Mouse (Mus musculus) thymus, postnatal 14 days (tissue): ENCODE results near the gene Hint3.
"Not testable (repeated sequence)": the region's sequence is repeated elsewhere in the genome, so short reads cannot be mapped to it uniquely, and the experiment has no call there.

Source experiments
- DNase-seq: peaks from one replicate; pipeline ENCODE4 v3.0.0; 2021

Gene Hint3

DNA sequence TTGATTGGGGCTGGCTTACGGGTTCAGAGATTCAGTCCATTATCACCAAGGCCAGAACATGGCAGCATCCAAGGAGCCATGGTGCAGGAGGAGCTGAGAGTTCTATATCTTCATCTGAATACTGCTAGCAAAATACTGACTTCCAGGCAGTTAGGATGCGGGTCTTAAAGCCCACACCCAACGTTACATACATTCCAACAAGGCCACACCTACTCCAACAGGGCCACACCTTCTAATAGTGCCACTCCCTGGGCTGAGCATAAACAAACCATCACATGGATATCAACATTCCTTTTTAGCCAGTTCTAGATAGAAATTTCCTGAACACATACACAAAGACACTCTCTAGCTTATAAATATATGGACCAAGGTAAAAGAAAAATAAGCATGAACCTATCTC, at the start of gene Hint3:
TSS of gene Hint3 (minus strand) at position 120 of the 400 bp plus-strand sequence.
- DNase-seq = no peak

DNA sequence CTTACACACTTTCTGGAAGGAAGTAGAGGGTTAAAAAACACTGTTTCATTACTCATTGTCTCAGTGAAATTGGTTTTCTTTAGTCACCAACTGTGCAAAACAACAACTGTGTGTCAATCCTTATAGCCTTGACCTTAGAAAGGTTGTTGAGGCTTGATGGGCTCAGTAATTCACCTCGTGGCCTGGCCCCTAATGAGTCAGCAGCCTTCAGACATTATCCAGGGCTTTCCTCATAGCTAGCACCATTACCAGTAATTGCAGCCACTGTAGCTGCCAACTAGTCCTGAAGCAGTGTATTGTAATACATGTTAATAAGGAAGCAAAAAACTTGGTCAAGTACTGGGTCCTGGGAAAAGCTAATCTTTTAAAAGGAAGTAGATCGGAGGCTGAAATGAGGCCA, 48.6 kb upstream of the Hint3 start:
- DNase-seq = no peak

DNA sequence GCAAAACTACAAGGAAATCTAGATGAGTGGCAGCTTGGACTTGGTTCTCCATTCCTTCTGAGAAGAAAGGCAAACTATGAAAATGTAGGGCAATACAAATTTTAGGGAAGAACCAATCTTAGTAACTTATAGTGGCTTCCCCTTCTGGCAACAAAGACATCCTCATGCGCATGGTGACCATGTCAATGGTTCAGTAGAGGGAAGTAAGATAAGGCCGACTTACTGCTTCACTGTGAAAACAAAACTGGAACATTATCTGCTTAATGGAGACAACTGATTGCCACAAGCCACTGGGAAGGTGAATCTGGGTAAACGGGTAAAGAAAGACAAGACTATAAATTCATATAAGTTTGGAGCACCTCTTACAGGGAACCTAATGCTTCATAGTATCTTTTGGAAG, 45.4 kb upstream of the Hint3 start:
- DNase-seq = no peak

DNA sequence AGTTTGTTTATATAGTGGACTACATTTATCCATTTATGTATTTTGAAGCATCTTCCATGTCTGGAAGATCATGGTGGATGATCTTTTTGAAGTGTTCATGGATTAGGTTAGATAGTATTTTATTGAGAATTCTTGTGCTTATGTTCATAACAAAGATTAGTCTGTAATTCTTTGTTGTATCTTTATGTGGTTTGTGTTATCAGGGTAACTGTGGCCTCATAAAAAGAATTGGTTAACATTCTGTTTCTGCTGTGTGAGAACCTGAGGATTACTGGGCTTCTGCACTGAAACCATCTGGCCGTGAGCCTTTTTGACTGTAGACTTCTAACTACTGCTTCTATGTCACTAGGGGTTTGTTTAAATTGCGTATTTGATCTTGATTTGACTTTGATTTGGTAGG, 37.1 kb upstream of the Hint3 start:
- no peak for DNase-seq

DNA sequence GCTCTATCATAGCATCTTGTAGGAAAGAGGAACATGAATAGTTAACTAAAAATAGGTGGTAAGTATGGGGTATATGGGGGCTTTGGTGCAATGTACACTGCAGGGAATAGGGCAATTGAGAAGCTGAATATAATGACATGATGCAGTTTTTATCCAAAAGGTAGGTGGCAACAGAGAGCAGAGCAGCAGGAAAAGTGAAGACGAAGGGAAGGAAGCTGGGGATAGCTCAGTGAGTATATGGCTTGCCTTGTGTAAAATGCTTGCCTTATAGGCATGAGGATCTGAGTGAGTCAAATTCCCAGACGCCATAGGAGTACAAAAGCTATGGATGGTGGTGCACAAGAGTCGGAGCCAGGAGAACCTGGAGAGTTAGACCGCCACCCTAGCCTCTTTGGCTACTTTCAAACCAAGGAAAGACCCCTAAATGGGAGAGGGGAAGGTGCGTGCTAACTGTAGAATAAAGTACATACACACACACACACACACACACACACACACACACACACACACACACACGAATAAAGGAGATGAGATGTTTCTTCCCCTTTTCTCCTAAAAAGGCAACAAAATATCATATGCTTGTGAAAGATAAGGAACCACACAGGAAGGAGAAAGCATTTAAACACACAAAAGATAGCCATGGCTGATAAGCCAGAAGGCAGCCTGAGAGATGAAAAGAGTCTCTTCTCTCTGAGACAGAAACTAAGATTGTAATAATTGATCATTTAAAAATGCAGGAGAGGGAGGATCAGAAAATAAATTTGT, 31.3 kb upstream of the Hint3 start:
- no peak for DNase-seq

DNA sequence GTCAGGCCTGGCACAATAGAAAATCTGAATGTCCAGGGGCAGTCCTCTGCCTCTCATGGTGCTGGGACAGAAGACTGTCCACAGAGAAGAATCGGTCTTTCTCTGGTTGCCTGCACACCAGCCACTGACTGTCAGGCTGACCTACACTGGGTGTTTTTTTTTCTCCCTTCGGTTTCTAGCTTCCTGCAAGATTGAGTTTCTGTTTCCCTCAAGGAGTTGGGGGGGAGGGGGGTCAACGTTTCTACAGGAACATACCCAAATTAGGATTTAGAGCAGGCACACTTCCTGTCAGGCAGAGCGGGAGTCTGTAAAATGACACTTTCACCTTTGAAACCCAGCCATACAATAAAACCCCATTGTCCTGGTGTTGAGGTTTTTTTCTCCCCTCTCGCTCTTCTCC, 26.2 kb upstream of the Hint3 start:
- DNase-seq = peak; percentile 31

DNA sequence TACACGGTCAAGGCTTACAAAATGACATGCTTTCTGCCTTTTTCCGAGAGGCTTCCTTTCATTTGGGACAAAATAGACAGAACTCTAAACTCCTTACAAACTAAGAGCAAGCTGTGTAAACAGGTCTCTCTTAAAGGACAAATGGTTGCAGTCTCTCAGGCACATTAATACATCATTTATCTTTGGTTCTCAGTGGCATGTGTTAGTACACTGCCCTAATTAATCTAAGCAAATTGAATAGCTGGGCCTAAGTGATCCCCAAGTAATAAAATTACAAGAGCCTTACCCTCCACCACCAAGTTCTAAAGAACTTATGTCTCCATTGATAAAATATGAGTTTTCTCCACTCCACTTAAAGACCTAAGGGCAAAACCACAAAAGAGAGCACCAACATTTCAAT, 18.2 kb upstream of the Hint3 start:
- no peak for DNase-seq

DNA sequence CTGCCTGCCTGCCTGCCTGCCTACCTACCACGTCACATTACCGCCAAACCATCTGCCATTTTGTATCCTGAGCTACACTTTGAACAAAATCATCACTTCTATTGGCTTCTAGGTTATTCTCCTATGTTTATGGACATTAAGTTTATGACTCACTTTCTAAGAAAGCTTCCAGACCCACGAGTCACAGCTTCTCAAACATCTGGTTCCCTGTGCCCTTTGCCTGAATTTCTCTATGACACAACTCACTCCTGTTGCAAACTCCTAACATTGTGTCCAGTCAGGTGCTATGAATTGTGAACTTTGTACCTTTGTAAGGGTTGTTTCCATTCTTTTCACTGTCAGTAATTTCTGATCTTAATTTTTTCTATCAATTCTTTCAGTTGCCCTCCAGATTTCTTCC, 8.8 kb upstream of the Hint3 start:
- DNase-seq = no peak

DNA sequence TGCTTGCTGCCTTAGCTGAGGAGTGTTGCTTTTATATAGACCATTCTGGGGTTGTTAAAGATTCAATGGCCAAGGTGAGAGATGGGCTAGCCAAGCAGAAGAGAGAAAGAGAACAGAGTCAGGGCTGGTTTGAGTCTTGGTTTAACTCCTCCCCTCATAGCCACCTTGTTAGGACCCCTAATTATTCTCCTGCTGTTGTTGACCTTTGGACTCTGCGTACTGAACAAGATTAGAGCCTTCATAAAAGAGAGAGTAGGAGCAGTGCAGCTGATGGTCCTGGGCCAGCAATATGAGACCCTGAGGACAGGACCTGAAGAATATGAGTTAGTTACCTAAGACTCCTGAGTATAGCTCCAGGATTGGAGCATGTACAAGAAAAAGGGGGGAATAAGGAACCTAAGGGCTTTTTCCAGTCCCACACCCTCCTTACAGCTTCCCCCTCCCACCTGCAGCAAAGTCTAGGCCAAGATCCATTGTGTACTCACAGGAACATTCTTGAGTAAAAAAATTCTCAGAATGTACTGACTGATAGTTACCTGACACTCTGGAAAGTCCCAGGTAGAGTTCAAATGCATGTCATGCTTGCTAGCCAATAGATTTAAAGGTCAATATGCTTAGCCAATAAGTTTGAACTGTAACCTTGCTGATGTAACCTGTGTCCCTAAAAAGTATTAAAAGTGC, 7.2 kb upstream of the Hint3 start:
- DNase-seq = not testable (repeated sequence)

DNA sequence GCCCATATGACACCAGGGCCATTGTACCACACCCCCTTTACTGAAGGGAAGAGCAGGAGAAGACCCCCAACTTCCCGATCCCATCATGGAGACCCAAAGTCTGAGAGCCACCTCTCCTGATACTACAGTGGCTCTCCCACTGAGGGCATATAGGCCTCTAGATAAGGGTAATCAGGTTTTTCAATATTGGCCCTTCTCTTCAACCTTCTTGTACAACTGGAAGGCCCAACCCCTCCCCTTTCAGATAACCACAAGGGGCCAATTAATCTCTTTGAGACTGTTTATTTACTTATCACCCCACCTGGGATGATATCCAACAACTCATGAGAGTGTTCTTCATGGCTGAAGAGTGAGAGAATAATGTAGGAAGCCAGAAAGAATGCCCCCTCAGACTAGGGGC, 3.3 kb upstream of the Hint3 start:
- no peak for DNase-seq

DNA sequence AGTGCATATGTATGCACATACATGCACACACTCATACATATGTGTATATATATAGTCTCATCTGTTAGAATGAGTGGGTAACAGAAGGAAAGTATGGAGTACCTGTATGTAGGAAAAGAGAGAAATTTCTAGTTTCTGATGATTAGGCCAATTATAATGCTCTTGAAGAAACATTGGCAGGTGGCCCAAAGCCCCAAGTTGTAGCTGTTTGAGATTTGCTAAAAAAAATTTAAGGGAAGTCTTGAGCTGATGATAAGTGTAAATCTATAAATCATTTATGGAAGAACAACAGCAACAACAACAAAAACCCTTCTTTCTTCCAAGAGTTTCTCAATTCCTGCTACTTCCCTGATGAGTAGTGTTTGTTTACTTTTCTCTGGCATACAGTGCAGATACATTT, 545 bp upstream of the Hint3 start:
- no peak for DNase-seq

DNA sequence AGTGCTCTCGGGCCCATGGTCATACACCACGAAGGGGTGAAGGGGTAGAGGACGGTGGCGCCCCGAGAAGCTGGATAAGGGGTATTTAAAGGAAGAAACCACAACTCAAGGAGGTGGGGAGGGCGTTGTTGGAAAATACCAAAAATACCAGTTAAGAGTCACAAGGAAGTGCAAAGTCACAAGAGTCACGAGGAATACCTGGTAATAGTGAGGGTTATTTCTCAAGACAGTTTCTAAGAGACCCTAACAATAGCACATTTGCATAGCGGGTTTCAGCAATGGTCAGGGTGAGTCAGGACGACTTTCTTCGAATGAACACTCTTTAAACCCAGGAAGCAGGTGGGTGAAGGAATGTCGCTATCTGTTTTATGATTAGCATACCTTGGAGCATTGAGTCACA, 988 bp downstream of the Hint3 start:
- DNase-seq = not testable (repeated sequence)

DNA sequence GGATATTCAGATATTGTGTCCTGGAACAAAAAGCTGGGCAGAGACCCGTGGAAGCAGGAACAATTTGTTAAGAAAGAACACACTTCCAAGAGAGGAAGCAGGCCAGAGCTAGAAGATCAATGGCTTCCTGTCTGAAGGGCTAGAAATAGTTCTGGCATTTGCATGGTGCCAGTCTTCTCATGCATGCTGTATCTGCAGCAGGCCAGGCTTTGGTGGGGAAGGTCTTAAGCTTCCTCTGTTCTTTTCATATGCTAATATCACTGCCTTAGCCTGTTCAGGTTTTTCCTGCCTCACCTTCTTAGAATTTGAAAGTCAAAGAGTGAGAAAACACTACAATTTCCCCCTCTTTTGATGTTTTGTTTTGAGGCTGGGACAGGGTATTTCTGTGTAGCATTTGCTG, 1.9 kb downstream of the Hint3 start:
- DNase-seq = no peak

DNA sequence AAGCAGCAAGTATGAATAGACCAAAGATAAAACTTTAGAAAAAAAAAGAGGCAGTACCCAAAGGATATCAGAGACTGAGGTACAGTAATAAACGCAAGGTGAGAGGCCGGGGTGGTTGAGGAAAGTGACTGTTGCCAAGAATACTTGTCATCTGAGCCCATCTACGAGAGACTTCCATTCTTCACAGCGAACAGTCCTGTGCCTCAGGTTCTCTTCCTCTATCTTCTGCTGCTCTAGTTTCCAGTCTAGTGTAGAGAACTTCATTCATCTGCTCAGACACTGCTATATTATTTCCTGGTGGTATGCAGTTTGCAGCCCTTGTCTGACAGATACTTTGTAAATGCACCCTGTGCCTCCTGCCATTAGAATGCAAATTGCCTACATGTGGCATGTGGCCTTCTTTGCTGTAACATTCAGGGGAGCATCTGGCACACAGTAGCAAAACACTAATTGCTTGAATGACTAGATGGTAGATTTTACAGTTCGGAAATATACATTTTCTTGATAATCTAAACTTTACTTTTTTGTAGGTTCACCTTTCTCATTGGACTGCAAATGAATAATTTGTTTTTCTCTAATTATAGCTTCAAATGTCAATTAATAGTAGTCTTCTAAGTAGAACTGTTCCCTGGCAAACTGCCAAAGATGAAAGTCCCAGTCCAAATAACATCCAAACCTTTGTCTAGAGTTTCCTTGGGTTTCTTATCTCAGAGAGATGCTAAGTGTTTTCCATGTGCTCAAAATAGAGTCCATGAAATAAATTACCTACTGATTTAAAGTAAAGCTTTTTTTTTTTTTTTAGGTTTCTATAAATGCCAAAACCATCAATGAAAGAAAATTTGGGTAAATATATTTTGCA, 5.0 kb downstream of the Hint3 start:
- no peak for DNase-seq

DNA sequence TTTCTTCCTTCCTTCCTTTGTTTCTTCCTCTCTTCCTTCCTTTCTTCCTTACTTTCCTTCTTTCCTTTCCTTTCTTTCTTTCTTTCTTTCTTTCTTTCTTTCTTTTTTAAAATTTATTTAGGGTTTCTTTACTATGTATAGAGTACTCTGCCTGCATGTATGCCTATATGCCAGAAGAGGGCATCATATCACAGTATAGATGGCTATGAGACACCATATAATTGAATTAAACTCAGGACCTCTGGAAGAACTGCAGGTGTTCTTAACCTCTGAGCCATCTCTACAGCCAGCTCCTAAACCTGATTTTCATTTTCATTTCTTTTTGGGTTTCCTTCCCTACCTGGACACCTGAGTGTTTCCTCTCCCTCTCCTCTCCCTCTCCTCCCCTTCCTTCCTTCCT, 6.5 kb downstream of the Hint3 start:
- DNase-seq = no peak

DNA sequence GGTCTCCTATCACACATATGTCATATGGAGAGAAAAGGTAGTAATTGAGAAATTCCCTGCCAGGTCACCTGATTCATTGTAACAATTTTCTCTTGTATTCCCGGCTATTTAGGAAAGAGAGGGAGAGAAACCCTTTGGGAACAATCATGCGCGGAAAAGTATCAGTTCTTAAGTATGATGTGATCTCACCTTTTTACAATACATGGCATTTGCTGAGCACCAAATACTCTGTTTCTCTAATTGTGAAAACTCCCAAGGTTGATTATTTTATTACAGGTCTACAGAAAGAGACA, 10.6 kb downstream of the Hint3 start:
- no peak for DNase-seq

DNA sequence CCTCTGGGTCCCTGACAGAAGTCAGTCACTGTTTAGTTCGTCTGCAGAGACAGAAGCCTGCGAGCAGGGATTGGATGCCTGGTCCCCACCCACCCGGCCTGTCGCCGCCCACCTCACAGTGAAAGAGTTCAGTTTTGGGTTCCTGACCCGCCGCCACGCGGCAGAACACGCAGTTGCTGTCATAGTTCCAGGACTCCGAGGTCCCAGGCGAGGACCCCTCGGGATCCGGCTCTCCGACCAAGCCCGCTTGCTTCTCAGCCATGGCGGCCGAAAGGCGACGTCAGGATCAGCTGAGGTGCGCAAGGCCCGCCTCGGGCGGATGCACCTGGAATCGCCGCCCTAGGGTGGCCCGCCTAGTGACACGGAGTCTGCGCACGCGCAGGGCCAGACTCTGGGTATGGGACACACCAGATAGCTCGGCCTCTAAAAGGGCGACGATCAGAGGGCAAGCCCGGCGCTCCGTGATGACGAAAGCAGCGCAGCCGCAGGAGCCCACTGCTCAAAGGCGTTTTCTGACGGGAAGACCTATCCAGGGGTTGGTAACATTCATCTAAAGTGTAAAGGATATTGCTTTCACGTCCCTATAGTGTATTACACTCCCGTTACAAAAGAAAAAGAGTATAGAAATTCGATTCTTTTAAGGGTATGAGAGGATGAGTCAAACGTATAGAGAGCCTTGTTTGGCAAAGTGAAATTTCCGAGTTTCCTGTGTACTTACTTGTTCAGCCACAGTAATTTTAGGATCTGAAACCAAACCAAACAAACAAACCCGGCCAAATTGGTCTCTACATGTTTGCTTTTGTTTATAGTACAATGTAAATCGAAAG, 11.1 kb downstream of the Hint3 start:
- peak; percentile 99 for DNase-seq

DNA sequence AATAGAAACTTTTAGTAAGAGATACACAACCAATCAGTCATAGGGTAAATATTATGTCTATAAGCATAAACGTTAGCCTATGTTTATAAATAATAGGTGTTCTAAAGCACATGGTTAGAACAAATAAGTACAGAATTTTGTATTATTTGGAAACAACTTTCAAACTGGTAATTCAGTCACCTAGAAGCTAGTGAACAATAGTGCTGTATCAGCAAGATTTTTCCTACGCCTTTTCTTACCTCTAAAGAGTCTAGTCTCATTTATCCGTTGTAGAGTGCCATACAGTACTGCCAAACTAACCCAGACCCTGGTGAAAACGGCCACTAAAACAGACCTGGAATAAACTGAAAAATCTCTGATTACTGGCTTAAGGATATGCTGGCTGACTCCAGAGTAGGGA, 16.4 kb downstream of the Hint3 start:
- DNase-seq = no peak

DNA sequence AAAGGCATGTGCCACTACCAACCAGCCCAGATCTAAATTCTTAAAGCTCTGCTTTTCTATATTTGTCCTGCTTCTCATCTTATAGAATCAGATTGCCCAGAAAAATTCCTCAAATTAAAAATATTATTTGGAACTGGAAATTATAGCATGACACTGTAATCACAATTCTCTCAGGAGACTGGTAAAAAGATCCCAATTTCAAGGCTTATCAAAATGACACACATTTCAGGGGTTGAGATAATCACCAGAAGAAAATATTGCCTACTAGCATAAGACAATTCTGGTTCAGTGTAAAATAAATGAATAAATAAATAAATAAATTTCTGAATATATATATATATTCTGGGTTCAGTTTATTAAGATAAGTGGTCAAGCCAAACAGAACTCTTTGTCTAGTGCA, 19.8 kb downstream of the Hint3 start:
- DNase-seq = no peak

DNA sequence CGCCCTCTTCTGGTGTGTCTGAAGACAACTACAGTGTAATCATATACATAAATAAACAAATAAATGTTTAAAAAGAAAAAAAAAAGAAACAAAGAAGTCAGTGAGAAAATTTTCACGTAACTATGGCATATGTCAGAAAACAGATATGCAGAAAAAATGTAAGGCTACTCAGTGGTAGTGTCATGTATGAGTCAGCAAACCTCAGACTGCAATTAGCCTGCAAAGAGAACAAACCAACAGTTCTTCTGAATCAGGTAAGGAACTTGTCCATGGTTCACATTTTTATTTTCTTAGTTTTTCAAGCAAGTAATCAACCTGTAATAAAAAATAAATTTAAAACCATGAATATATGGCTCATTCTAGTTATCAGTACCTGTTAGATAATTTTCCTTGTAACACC, 21.3 kb downstream of the Hint3 start:
- no peak for DNase-seq

DNA sequence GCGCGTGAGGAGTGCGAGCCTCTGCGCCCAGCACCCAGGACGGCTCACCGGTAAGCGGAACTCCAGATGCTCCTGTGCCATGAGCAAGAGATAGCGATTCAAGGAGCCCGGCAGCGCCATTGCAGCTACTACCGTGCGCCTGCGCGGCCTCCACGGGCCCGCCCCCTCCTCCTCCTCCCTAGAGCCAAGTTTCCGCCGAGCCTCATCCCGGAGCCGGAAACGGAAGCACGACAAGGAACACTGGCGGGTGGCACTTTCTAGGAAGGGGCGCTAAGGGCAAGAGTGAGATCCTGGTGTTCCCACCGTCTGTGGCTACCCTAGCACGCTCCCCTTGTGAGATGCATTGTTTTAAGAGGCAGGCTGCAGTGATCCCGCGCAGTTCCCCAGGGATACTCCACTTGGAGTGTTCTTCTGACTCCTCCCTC, 28.9 kb downstream of the Hint3 start, which contains the start of gene Trmt11:
TSS of gene Trmt11 (minus strand) at position 208 of the 425 bp plus-strand sequence.
- DNase-seq = peak; percentile 91

DNA sequence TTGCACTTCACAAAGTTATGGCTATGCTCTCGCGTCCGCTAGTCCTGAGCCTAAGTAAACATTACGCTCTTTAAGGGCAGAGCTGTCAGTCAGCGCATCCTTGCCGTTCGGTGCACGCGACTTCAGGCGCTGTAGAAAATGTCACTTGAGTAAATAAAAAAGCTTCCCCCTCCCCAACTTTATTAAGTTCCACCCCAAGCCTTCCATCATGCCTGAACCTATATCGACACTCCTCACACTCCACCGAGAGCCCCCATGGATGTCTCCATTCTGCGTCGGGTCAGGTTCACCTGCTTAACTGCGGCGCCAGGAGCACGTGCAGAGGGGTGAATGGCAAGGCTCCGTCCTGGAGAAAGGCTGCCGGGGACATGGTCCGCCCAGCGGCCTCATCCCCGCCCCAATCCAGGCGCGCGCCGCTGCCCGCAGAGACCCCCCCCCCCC, 29.3 kb downstream of the Hint3 start:
- no peak for DNase-seq

DNA sequence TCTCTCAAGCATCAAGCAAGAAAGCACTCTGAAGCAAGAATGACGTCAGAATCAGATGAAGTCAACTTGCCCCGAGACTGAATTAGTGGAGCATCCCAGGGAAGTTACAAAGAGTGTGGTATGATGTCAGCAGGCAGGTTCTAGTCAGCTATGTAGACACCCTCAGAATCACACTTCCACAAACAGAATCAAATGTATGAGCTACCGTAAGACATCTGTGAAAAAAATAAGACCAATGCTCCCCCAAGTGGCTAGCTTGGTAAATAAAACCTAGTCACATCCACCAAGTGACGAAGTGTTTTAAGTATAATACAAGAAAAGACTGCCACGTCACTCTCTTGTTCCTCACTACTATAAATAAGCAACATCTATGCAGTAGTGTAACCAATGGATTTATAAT, 42.4 kb downstream of the Hint3 start:
- DNase-seq = no peak
